Mouse (Mus musculus): ENCODE data around the gene Mki67.

The Mki67 gene

GRCm38 (mm10) chr7:135668852-135669739 lies 47.1 kb downstream of the Mki67 start:
- DNase-seq (ENCODE audit: low read depth, low spot score): peak; percentile 85

- no peak for DNase-seq (ENCODE audit: low read depth, low spot score)
Measured at GRCm38 (mm10) chr7:135666314-135666713, 49.8 kb downstream of the Mki67 start.

- no peak for DNase-seq (ENCODE audit: low read depth, low spot score)
Measured at GRCm38 (mm10) chr7:135664211-135664610, 52.0 kb downstream of the Mki67 start.

GRCm38 (mm10) chr7:135660314-135660713 lies 55.8 kb downstream of the Mki67 start:
- DNase-seq (ENCODE audit: low read depth, low spot score): no peak

GRCm38 (mm10) chr7:135659314-135659935 lies 56.7 kb downstream of the Mki67 start:
- DNase-seq (ENCODE audit: low read depth, low spot score): no peak

GRCm38 (mm10) chr7:135658150-135658549 lies 58.0 kb downstream of the Mki67 start:
- no peak for DNase-seq (ENCODE audit: low read depth, low spot score)

GRCm38 (mm10) chr7:135655113-135655512 lies 61.0 kb downstream of the Mki67 start:
- no peak for DNase-seq (ENCODE audit: low read depth, low spot score)

- no peak for DNase-seq (ENCODE audit: low read depth, low spot score)
Measured at GRCm38 (mm10) chr7:135654288-135654687, 61.9 kb downstream of the Mki67 start.

- DNase-seq (ENCODE audit: low read depth, low spot score): no peak
Measured at GRCm38 (mm10) chr7:135653601-135654000, 62.6 kb downstream of the Mki67 start.

- peak; percentile 57 for DNase-seq (ENCODE audit: low read depth, low spot score)
Measured at GRCm38 (mm10) chr7:135652781-135653180, 63.4 kb downstream of the Mki67 start.

GRCm38 (mm10) chr7:135651831-135652511 lies 64.2 kb downstream of the Mki67 start:
- DNase-seq (ENCODE audit: low read depth, low spot score): peak; percentile 77

GRCm38 (mm10) chr7:135650061-135650460 lies 66.1 kb downstream of the Mki67 start:
- no peak for DNase-seq (ENCODE audit: low read depth, low spot score)

GRCm38 (mm10) chr7:135649306-135649705 lies 66.9 kb downstream of the Mki67 start:
- no peak for DNase-seq (ENCODE audit: low read depth, low spot score)

GRCm38 (mm10) chr7:135648821-135649220 lies 67.3 kb downstream of the Mki67 start:
- DNase-seq (ENCODE audit: low read depth, low spot score): no peak

- peak; percentile 53 for DNase-seq (ENCODE audit: low read depth, low spot score)
Measured at GRCm38 (mm10) chr7:135646976-135647375, 69.2 kb downstream of the Mki67 start.

GRCm38 (mm10) chr7:135644452-135644851 lies 71.7 kb downstream of the Mki67 start:
- no peak for DNase-seq (ENCODE audit: low read depth, low spot score)

GRCm38 (mm10) chr7:135641698-135642507 lies 74.3 kb downstream of the Mki67 start:
- DNase-seq (ENCODE audit: low read depth, low spot score): peak; percentile 67
